Mouse (Mus musculus): ENCODE results near the gene Stk38l. TPM values are rescaled to one million over a fixed set of nuclear protein-coding genes. Genes with fewer than 3 reads are reported as not detected.

Stk38l gene
- 7.4 and 8.2 TPM in 2 replicates for polyA plus RNA-seq (2012; ENCODE audit: insufficient read depth, insufficient read length, missing spikeins)

- Histone ChIP-seq H3K4me1 (ENCODE audit: control insufficient read depth, insufficient read depth, low read length) (peaks cover 15% of the 10 kb centered on the region), H3K27ac (ENCODE audit: insufficient read depth, low read depth, low read length) (peak within 1 kb of the TSS; percentile 23; the same call in 1 of the 2 replicates), H3K4me3 (ENCODE audit: insufficient read depth, low read length) (peak within 1 kb of the TSS; percentile 100)
- TF ChIP-seq CTCF (IDR thresholded peaks at IDR 0.05; ENCODE audit: low read depth, low read length) (no peak), POLR2A (IDR thresholded peaks at IDR 0.05; ENCODE audit: borderline replicate concordance, low read depth, low read length) (no peak)
These were observed at the start of gene Stk38l for GRCm38 (mm10) chr6:146724581-146725383. Stk38l (plus strand) TSS chr6:146724995.

DNA sequence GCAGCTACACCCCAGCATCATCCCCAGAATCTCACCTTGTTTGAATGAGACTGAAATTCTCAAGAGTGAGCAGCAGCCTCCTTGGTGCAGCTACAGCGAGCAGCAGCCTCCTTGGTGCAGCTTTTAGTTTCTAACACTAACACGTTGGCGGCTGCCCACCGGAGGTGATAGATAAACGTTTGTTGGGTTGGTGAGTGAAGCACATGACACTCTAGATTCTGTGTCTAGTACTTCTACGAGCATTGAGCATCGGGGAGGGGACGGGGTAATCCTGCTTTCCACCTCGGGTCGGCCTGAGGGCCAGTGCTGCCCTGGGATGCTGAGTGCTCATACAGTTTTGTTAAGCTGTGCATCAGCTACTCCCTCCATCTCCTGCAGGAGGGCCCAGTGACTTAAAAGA is 47.9 kb upstream of the Stk38l start:
- peaks cover 31% of the 10 kb centered on the region for H3K4me1 ChIP-seq (ENCODE audit: control insufficient read depth, insufficient read depth, low read length)
- H3K27ac ChIP-seq (ENCODE audit: insufficient read depth, low read depth, low read length) = no peak overlapping the region
- no peak overlapping the region for H3K4me3 ChIP-seq (ENCODE audit: insufficient read depth, low read length)
- no peak for TF ChIP-seq CTCF (IDR thresholded peaks at IDR 0.05; ENCODE audit: low read depth, low read length)
- no peak for TF ChIP-seq POLR2A (IDR thresholded peaks at IDR 0.05; ENCODE audit: borderline replicate concordance, low read depth, low read length)

DNA sequence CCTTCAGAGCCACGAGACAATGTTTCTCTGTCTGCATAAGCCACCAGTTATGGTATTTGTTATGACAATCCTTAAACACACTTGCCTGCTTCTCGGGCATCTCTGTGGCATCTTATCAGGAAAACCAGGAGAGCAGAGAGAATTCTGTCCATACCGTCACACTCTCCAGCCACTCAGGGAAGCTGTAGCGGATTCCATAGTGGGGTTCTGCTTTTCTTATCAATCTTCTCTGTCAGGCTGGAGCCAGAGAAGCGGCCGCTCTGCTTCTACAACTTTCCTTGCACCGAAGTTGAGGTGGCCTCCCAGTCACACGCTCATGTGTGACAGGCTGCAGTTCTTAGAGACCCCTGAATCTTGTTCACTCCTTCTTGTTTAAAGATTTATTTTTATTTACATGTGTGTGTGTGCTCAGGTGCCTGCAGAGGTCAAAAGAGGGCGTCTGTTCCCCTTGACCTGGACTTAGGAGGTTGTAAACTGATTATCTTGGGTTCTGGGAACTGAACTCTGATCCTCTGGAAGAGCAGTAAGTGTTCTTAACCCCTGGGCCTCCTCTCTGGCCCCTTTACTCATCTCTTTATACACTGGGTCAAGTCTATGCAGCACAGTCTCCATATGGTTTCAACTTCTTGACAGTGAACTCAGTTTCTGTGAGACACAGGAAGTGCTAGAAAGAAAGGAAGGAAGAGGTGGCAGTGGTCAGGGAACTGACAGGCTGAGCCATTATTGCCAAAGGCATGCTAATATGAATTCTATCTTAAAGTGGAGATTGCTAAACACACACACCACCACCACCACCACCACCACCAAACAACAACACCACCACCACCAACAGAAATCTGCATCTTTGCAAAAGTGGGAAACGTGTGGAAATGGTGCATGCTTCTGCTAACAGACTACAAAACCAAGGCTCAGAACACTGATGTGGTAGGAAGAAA is 46.4 kb upstream of the Stk38l start:
- Histone ChIP-seq H3K27ac (ENCODE audit: insufficient read depth, low read depth, low read length) (no peak overlapping the region), H3K4me1 (ENCODE audit: control insufficient read depth, insufficient read depth, low read length) (peaks cover 31% of the 10 kb centered on the region), H3K4me3 (ENCODE audit: insufficient read depth, low read length) (no peak overlapping the region)
- no peak for TF ChIP-seq CTCF (IDR thresholded peaks at IDR 0.05; ENCODE audit: low read depth, low read length)

GRCm38 (mm10) chr6:146683881-146684280 is 40.9 kb upstream of the Stk38l start:
- Histone ChIP-seq H3K27ac (ENCODE audit: insufficient read depth, low read depth, low read length) (no peak overlapping the region), H3K4me1 (ENCODE audit: control insufficient read depth, insufficient read depth, low read length) (peaks cover 22% of the 10 kb centered on the region), H3K4me3 (ENCODE audit: insufficient read depth, low read length) (no peak overlapping the region)
- no peak for TF ChIP-seq CTCF (IDR thresholded peaks at IDR 0.05; ENCODE audit: low read depth, low read length)
- TF ChIP-seq POLR2A (IDR thresholded peaks at IDR 0.05; ENCODE audit: borderline replicate concordance, low read depth, low read length) = no peak

GRCm38 (mm10) chr6:146685781-146686308 is 39.0 kb upstream of the Stk38l start:
- no peak for TF ChIP-seq CTCF (IDR thresholded peaks at IDR 0.05; ENCODE audit: low read depth, low read length)
- no peak for TF ChIP-seq POLR2A (IDR thresholded peaks at IDR 0.05; ENCODE audit: borderline replicate concordance, low read depth, low read length)
- peaks cover 19% of the 10 kb centered on the region for H3K4me1 ChIP-seq (ENCODE audit: control insufficient read depth, insufficient read depth, low read length)
- H3K27ac ChIP-seq (ENCODE audit: insufficient read depth, low read depth, low read length) = no peak overlapping the region
- no peak overlapping the region for H3K4me3 ChIP-seq (ENCODE audit: insufficient read depth, low read length)

DNA sequence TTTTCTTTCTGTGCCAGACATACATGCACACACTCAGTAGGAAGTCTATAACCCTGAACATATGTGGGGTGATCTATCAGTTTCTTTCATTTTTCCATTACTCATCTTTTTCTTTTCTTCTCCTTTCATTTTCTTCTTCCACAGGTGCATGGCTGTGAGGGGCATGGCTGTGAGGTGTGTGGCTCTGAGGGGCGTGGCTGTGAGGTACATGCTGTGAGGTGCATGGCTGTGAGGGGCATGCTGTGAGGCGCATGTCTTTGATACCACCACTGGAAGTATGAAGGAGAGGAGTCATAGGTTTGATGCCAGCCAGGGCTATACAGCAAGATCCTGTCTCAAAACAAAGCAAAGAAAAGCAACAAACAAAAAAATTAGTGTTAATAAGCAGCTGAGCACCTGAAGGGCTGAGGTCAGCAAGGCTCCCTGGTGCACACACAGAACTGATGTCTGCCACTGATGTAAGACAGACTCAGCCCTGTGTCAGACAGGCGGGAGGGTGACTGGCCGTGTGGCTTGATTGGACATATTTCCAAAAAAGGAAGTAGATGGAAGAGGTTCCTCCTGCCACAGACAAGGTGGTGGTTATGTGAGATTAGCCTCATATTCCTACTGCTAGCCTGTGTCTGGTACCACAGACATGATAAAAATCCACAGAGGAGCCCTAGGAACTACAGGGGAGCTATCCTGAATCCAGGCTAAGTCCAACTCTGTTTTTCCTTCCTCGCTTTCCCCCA is 38.2 kb upstream of the Stk38l start:
- no peak overlapping the region for H3K27ac ChIP-seq (ENCODE audit: insufficient read depth, low read depth, low read length)
- TF ChIP-seq CTCF (IDR thresholded peaks at IDR 0.05; ENCODE audit: low read depth, low read length) = no peak
- no peak overlapping the region for H3K4me3 ChIP-seq (ENCODE audit: insufficient read depth, low read length)
- H3K4me1 ChIP-seq (ENCODE audit: control insufficient read depth, insufficient read depth, low read length) = peaks cover 19% of the 10 kb centered on the region

GRCm38 (mm10) chr6:146688010-146688409 is 36.8 kb upstream of the Stk38l start:
- TF ChIP-seq POLR2A (IDR thresholded peaks at IDR 0.05; ENCODE audit: borderline replicate concordance, low read depth, low read length) (no peak), CTCF (IDR thresholded peaks at IDR 0.05; ENCODE audit: low read depth, low read length) (no peak)
- peaks cover 19% of the 10 kb centered on the region for H3K4me1 ChIP-seq (ENCODE audit: control insufficient read depth, insufficient read depth, low read length)
- no peak overlapping the region for H3K27ac ChIP-seq (ENCODE audit: insufficient read depth, low read depth, low read length)
- no peak overlapping the region for H3K4me3 ChIP-seq (ENCODE audit: insufficient read depth, low read length)

GRCm38 (mm10) chr6:146688861-146689260 is 35.9 kb upstream of the Stk38l start:
- Histone ChIP-seq H3K4me3 (ENCODE audit: insufficient read depth, low read length) (no peak overlapping the region), H3K27ac (ENCODE audit: insufficient read depth, low read depth, low read length) (no peak overlapping the region), H3K4me1 (ENCODE audit: control insufficient read depth, insufficient read depth, low read length) (peaks cover 19% of the 10 kb centered on the region)
- no peak for TF ChIP-seq CTCF (IDR thresholded peaks at IDR 0.05; ENCODE audit: low read depth, low read length)
- TF ChIP-seq POLR2A (IDR thresholded peaks at IDR 0.05; ENCODE audit: borderline replicate concordance, low read depth, low read length) = no peak

GRCm38 (mm10) chr6:146697767-146698166 is 27.0 kb upstream of the Stk38l start:
- Histone ChIP-seq H3K4me1 (ENCODE audit: control insufficient read depth, insufficient read depth, low read length) (0 out of 2 replicates have a peak, but pooled peaks cover 3% of the 10 kb centered on the region), H3K4me3 (ENCODE audit: insufficient read depth, low read length) (no peak overlapping the region), H3K27ac (ENCODE audit: insufficient read depth, low read depth, low read length) (no peak overlapping the region)
- no peak for TF ChIP-seq CTCF (IDR thresholded peaks at IDR 0.05; ENCODE audit: low read depth, low read length)
- TF ChIP-seq POLR2A (IDR thresholded peaks at IDR 0.05; ENCODE audit: borderline replicate concordance, low read depth, low read length) = no peak

All from bone marrow macrophage, adult 2 months (primary cell).